In the genomic region with DNA sequence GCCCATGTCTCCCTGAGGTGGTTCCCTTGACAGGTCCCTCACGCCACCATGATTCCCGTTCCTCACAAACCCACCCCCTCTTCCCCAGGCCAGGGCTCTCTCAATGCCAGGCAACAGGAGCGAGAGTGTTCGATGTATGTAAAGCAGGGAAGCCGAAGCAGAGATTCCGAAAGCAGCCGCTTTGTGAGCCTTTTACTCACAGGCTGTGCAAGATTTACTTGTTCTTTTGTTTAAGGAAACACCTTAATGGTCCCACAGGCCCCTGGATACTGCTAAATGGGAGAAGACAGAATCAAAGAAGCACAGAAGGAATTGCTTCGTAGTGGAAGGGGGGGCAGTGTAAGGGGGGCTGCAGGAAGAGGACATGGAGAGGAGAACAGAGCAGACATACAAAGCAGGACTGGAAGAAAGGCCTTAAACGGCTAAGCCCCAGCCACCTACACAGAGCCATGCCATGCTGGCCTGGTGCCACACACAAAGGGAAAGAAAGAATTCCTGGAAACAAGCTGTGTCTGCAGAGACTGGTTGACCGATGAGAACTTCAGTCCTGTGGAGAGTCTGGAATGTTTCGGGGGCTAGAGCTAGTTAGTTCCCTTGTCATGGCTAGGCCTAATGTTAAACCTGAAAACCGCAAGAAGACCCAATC, we compare ENCODE assay signal across 11 mouse cellular contexts.
DNase-seq lines count a peak whose midpoint lies in the region; ATAC-seq and TF ChIP-seq lines count a peak whose summit lies in the region.
"Had no signal": no experiment of that assay in that cellular context is flagged by ENCODE, and none has a peak within 500 bp of the region (broad histone marks: within the 10 kb centered on the region; RNA-seq: fewer than 3 reads in every experiment).

No protein-coding gene starts in this region.

- 78% methylated on average over 12 of the region's 12 CpGs for WGBS in kidney, adult 2 months
- WGBS in forebrain, embryonic 15.5 days = 15% methylated on average over 12 of the region's 12 CpGs
- 42% methylated on average over 12 of the region's 12 CpGs for WGBS in midbrain, embryonic 13.5 days

- H3K4me1 ChIP-seq in kidney, adult 2 months (ENCODE audit: control insufficient read depth, insufficient read depth, low read length) = no peaks in the 10 kb centered on the region
- peaks cover 23% of the 10 kb centered on the region for H3K4me1 ChIP-seq in forebrain, embryonic 15.5 days
- H3K4me1 ChIP-seq in midbrain, embryonic 13.5 days (replicated peaks) = peaks cover 17% of the 10 kb centered on the region

- no peak for TF ChIP-seq CTCF in kidney, adult 2 months (conservative IDR thresholded peaks at IDR 0.05; ENCODE audit: insufficient read depth, insufficient read length, low read depth, low read length)
- no peak for TF ChIP-seq CTCF in brain, embryonic 14.5 days (IDR thresholded peaks at IDR 0.05; ENCODE audit: borderline replicate concordance, extremely low read depth, insufficient read depth, insufficient read length)

- TF ChIP-seq POLR2A in kidney, adult 2 months (IDR thresholded peaks at IDR 0.05; ENCODE audit: low read depth, low read length) = no peak
- TF ChIP-seq POLR2A in brain, embryonic 14.5 days (IDR thresholded peaks at IDR 0.05; ENCODE audit: borderline replicate concordance, extremely low read depth, insufficient read depth, insufficient read length, poor library complexity, severe bottlenecking) = no peak

- no peak overlapping the region for H3K27ac ChIP-seq in kidney, adult 2 months (ENCODE audit: insufficient read depth, low read depth, low read length)
- H3K27ac ChIP-seq in forebrain, embryonic 15.5 days (replicated peaks) = peak overlapping the region; percentile 72
- H3K27ac ChIP-seq in midbrain, embryonic 13.5 days = no peak overlapping the region
- H3K27ac ChIP-seq: gastrocnemius, adult 2 months; kidney, embryonic 15.5 days had no signal

- no peaks in the 10 kb centered on the region for H3K9me3 ChIP-seq in forebrain, embryonic 15.5 days
- no peaks in the 10 kb centered on the region for H3K9me3 ChIP-seq in midbrain, embryonic 13.5 days
- H3K9me3 ChIP-seq: kidney, embryonic 15.5 days had no signal

- H3K9ac ChIP-seq in forebrain, embryonic 15.5 days (replicated peaks) = 0 out of 2 replicates have a peak overlapping the region, but pooled peaks have one; percentile 23
- H3K9ac ChIP-seq in midbrain, embryonic 13.5 days (replicated peaks) = 0 out of 2 replicates have a peak overlapping the region, but pooled peaks have one; percentile 11
- H3K9ac ChIP-seq: kidney, embryonic 15.5 days had no signal

- peak; percentile 21 for DNase-seq in kidney, adult 2 months
- DNase-seq in kidney, adult 18-20 months = no peak
- peak; percentile 76 for DNase-seq in brain, embryonic 14.5 days (ENCODE audit: low read depth)
- no peak for DNase-seq in natural killer cell, adult 2 months (ENCODE audit: low spot score in 2 of 2)
- no peak for DNase-seq in left cerebral cortex, adult 18-20 months (ENCODE audit: low spot score in 2 of 2)
- no peak for DNase-seq in layer of hippocampus, adult 9-10 months (ENCODE audit: low spot score)
- DNase-seq: gastrocnemius, adult 2 months had no signal

- no peaks in the 10 kb centered on the region for H3K36me3 ChIP-seq in kidney, adult 2 months (ENCODE audit: control insufficient read depth, insufficient read depth, low read length)
- H3K36me3 ChIP-seq in forebrain, embryonic 15.5 days = no peaks in the 10 kb centered on the region
- no peaks in the 10 kb centered on the region for H3K36me3 ChIP-seq in midbrain, embryonic 13.5 days
- H3K36me3 ChIP-seq: kidney, embryonic 15.5 days had no signal

- H3K27me3 ChIP-seq in kidney, adult 2 months (replicated peaks; ENCODE audit: control insufficient read depth, insufficient read depth, low read length) = no peaks in the 10 kb centered on the region
- no peaks in the 10 kb centered on the region for H3K27me3 ChIP-seq in forebrain, embryonic 15.5 days
- peaks cover 3% of the 10 kb centered on the region; the same call in 1 of the 2 replicates for H3K27me3 ChIP-seq in midbrain, embryonic 13.5 days
- H3K27me3 ChIP-seq: kidney, embryonic 15.5 days had no signal

- ATAC-seq in forebrain, embryonic 15.5 days (replicated peaks) = peak; percentile 44
- ATAC-seq in midbrain, embryonic 13.5 days = peak; percentile 48; the same call in 1 of the 2 replicates

- H3K4me3 ChIP-seq in kidney, adult 2 months (ENCODE audit: insufficient read depth, low read depth, low read length) = no peak overlapping the region
- H3K4me3 ChIP-seq in forebrain, embryonic 15.5 days = no peak overlapping the region
- no peak overlapping the region for H3K4me3 ChIP-seq in midbrain, embryonic 13.5 days (replicated peaks)
- H3K4me3 ChIP-seq: gastrocnemius, adult 2 months; kidney, embryonic 15.5 days; megakaryocyte, embryonic 14.5 days had no signal

- 0 out of 2 replicates have a peak overlapping the region, but pooled peaks have one; percentile 5 for H3K4me2 ChIP-seq in forebrain, embryonic 15.5 days (replicated peaks)
- H3K4me2 ChIP-seq in midbrain, embryonic 13.5 days (replicated peaks) = no peak overlapping the region
- H3K4me2 ChIP-seq: kidney, embryonic 15.5 days had no signal

Comparison
In these comparisons a context has a peak if more than half of its experiments do, and no peak if none do; other contexts are left out.
1. DNase-seq: peak in kidney, adult 2 months (single experiment) and brain, embryonic 14.5 days (single experiment); none in kidney, adult 18-20 months (single experiment), natural killer cell, adult 2 months (0 of 2), left cerebral cortex, adult 18-20 months (0 of 2) and layer of hippocampus, adult 9-10 months (single experiment).